Mouse (Mus musculus) intestine, postnatal 0 days (tissue): ENCODE measurements at regions not wholly inside any gene's neighbourhood (a gene's known extent, or its start where the extent isn't known, plus 50 kb on each side); places are given as distances from the start of the nearest gene placed in this dataset.

Experiments used
- ATAC-seq: fragments of 200-750 bp; cut with Nextera tagmentation; 2 replicates; pipeline ENCODE4 v1.8.0; 2017; ENCODE audit warnings: mild to moderate bottlenecking, moderate TSS enrichment, moderate library complexity
- H3K27ac ChIP-seq: fragments of 300-500 bp; sonication (generic); 2 replicates; pipeline ENCODE4 v1.5.1; 2014; ENCODE audit warnings: mild to moderate bottlenecking, low read depth, low read length, moderate library complexity
- H3K27me3 ChIP-seq: fragments of 300-500 bp; sonication (generic); replicated peaks from 2 replicates; pipeline ENCODE4 v1.6.1; 2014; ENCODE audit warnings: low read length, mixed read lengths; ENCODE audit not compliant: control insufficient read depth, insufficient read depth
- H3K36me3 ChIP-seq: fragments of 300-500 bp; sonication (generic); 2 replicates; pipeline ENCODE4 v1.6.1; 2014; ENCODE audit warnings: mild to moderate bottlenecking, moderate library complexity; ENCODE audit not compliant: control insufficient read depth, insufficient read depth
- H3K4me1 ChIP-seq: fragments of 300-500 bp; sonication (generic); replicated peaks from 2 replicates; pipeline ENCODE4 v1.6.1; 2014; ENCODE audit warnings: antibody characterized with exemption, low read length, mixed read lengths; ENCODE audit not compliant: control insufficient read depth, insufficient read depth
- H3K4me2 ChIP-seq: fragments of 300-500 bp; sonication (generic); replicated peaks from 2 replicates; pipeline ENCODE4 v1.6.1; 2014; ENCODE audit warnings: low read depth, mild to moderate bottlenecking, moderate library complexity
- H3K4me3 ChIP-seq: fragments of 300-500 bp; sonication (generic); 2 replicates; pipeline ENCODE4 v1.5.1; 2014; ENCODE audit warnings: low read depth, low read length
- H3K9ac ChIP-seq: fragments of 300-500 bp; sonication (generic); 2 replicates; pipeline ENCODE4 v1.6.1; 2014; ENCODE audit warnings: mild to moderate bottlenecking, low read depth, low read length
- H3K9me3 ChIP-seq: fragments of 300-500 bp; sonication (generic); 2 replicates; pipeline ENCODE4 v1.6.1; 2016; ENCODE audit warnings: mixed run types; ENCODE audit not compliant: control insufficient read depth
- CTCF ChIP-seq: sonication (generic); IDR thresholded peaks from 2 replicates; pipeline ENCODE4 v1.5.1; 2016; ENCODE audit warnings: low read depth, mild to moderate bottlenecking, control low read depth, antibody characterized with exemption, moderate library complexity
- WGBS: fragments of 180-500 bp; shearing (Covaris S2); extraction: QIAGEN DNeasy Blood & Tissue Kit; methylation state at CpG from one replicate; pipeline ENCODE4 v1.1.7; 2014; 5-methylcytosine and 5-hydroxymethylcytosine counted together

DNA sequence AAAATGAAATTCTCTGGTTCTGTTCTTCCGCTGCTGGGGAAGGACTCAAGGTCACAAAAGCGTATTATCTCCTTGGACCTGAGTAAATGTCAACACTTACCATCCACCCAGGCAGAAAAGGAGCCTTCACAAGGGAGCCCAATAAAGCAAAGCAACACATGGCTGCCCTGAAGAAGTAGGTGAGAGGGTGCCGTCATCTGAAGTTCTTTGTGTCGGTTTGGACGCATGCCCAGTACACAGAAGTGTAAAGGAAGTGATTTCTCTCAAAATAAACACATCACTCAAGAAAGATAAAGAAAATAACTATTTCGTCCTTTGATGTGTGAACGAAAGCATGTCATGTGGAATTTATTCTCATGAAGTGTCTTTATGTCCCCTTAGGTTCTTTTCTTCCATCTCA lies 559.0 kb upstream of the A1bg start:
- no peaks in the 10 kb centered on the region for H3K36me3 ChIP-seq
- WGBS = 33% methylated on average over 7 of the region's 7 CpGs
- no peak overlapping the region for H3K9ac ChIP-seq
- no peak overlapping the region for H3K4me3 ChIP-seq
- no peaks in the 10 kb centered on the region for H3K27me3 ChIP-seq
- no peaks in the 10 kb centered on the region for H3K4me1 ChIP-seq
- no peak overlapping the region for H3K4me2 ChIP-seq
- 0 out of 2 replicates have a peak, but pooled peaks have one; percentile 41 for ATAC-seq
- no peak overlapping the region for H3K27ac ChIP-seq
- TF ChIP-seq CTCF = no peak
- H3K9me3 ChIP-seq = no peaks in the 10 kb centered on the region

DNA sequence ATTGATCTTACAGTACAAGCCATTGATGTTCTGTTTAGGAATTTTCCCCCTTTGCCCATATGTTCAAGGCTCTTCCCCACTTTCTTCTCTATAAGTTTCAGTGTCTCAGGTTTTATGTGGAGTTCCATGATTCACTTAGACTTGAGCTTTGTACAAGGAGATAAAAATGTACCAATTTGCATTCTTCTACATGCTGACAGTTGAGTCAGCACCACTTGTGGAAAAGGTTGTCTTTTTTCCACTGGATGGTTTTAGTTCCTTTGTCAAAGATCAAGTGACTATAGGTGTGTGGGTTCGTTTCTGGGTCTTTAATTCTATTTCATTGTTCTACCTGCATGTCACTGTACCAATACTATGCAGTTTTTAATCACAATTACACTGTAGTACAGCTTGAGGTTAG lies 551.1 kb upstream of the A1bg start:
- no peak for TF ChIP-seq CTCF
- WGBS = 48% methylated on average over 1 of the region's 1 CpGs
- Histone ChIP-seq H3K27me3 (no peaks in the 10 kb centered on the region), H3K27ac (no peak overlapping the region), H3K36me3 (no peaks in the 10 kb centered on the region), H3K4me3 (no peak overlapping the region), H3K9ac (no peak overlapping the region), H3K4me2 (no peak overlapping the region), H3K9me3 (no peaks in the 10 kb centered on the region), H3K4me1 (no peaks in the 10 kb centered on the region)
- ATAC-seq = no peak

DNA sequence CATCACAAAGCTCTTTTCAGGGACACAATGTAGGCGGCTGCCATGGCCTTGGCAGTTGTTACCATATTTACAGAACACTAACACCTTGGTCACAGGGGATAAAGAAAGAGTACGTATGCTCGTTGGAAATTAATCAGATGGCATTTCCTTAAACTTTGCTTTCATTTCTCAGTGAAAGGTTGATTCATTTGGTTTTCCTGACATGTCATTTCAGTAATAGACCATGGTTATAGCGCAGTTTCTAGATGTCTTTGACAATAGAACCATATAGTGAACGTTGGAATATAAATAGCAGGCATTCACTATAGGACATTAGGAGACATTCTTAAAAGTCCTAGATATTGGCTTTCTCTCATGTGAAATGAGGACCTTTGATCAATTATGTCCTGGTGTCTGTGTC lies 532.2 kb upstream of the A1bg start:
- ATAC-seq = no peak
- Histone ChIP-seq H3K27ac (no peak overlapping the region), H3K36me3 (no peaks in the 10 kb centered on the region), H3K4me1 (no peaks in the 10 kb centered on the region), H3K4me3 (no peak overlapping the region), H3K9me3 (no peaks in the 10 kb centered on the region), H3K4me2 (no peak overlapping the region), H3K9ac (no peak overlapping the region), H3K27me3 (no peaks in the 10 kb centered on the region)
- no peak for TF ChIP-seq CTCF
- WGBS = 86% methylated on average over 5 of the region's 5 CpGs

DNA sequence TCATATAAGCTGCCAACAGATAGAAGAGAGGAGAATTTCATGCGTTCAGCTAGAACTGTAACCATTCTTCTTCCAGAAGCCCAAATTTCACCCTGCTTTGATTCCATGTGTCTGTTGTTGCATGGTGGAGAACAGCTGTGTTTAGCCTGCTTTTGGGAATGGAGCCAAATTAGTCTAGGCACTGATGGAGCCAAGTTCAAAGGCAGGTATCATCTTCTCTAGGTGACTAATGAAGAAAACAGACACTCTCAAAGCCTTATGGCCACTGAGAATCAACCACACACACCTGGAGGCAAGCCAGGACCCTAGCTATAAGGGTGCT lies 531.5 kb upstream of the A1bg start:
- ATAC-seq = no peak
- no peak for TF ChIP-seq CTCF
- no peaks in the 10 kb centered on the region for H3K27me3 ChIP-seq
- no peaks in the 10 kb centered on the region for H3K4me1 ChIP-seq
- no peak overlapping the region for H3K27ac ChIP-seq
- 66% methylated on average over 1 of the region's 1 CpGs for WGBS
- H3K9ac ChIP-seq = no peak overlapping the region
- H3K4me3 ChIP-seq = no peak overlapping the region
- no peaks in the 10 kb centered on the region for H3K36me3 ChIP-seq
- no peak overlapping the region for H3K4me2 ChIP-seq
- H3K9me3 ChIP-seq = no peaks in the 10 kb centered on the region

DNA sequence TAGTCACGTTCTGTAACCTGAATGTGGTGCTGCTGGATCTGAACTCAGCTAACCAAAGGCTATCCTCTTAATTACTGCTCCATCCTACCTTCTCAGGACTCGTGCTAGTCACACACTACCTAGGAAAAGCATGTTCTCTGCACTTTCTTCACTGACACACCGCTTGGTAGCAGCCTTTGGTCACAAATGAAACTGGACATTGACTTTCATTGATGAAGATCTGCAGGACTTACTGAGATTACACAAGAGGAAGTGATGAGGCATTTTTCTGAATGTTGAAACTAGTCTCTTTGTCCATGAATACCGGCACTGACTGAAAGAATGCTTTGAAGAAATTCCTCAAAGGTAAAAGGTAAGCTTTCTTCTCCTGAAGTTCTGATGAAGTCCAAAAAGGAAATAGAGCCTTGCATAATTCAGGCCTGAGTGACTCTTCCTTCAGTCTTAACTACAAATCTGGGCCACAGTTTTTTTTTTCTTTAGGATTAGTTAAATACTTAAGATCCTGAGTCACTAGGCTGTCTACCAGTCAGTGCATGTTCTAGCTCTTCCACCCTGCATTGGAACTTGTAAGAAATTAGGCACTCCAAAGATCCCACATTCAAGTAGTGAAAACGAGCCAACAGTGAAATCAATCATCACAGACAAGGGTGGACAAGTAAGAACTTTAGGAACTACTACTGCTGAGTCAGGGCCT lies 531.0 kb upstream of the A1bg start:
- peak; percentile 52; the same call in 1 of the 2 replicates for ATAC-seq
- Histone ChIP-seq H3K27me3 (no peaks in the 10 kb centered on the region), H3K27ac (no peak overlapping the region), H3K4me2 (no peak overlapping the region), H3K4me3 (no peak overlapping the region), H3K36me3 (no peaks in the 10 kb centered on the region), H3K9me3 (no peaks in the 10 kb centered on the region), H3K9ac (no peak overlapping the region), H3K4me1 (no peaks in the 10 kb centered on the region)
- peak; percentile 57 for TF ChIP-seq CTCF
- 55% methylated on average over 5 of the region's 5 CpGs for WGBS

DNA sequence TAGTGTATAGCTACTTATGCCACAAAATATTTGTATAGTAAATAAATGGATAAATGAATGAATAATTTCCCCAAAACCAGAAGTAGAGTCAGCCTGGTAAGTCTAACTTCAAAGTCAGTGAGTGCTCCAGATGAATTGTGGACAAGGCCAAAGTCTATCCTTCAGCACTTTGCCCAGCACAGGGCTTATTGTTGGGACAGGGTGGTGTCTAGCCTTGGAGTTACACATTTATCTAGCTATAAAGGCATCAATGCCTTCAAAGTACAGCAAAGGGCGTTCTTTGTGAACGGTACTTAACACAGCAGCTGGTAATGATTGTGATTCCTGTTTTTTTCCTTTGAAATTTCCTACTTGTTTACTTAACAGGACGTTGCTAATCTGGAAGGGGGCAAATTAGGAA lies 527.4 kb upstream of the A1bg start:
- WGBS = 22% methylated on average over 3 of the region's 3 CpGs
- peak; percentile 91 for ATAC-seq
- H3K9me3 ChIP-seq = no peaks in the 10 kb centered on the region

DNA sequence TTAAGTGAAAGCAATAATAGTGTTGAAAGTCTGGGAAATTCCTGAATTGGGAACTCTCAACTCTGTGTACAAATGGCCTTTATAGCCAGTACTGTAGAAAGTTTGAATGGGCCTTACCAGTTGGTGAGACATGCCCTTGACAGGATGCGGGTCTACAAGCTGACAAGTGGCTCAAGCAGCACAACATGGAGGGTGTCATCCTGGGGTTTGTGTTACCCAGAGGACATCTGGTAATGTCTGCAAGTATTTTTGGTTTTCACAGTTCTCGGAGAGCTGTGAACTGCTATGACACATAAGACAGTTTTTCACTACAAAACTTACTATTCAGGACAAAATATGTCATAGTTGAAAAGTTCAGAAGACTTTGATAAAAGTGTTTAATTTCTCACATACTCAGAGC lies 525.7 kb upstream of the A1bg start:
- Histone ChIP-seq H3K27me3 (no peaks in the 10 kb centered on the region), H3K9me3 (no peaks in the 10 kb centered on the region), H3K4me2 (no peak overlapping the region), H3K36me3 (no peaks in the 10 kb centered on the region), H3K9ac (no peak overlapping the region), H3K4me3 (no peak overlapping the region), H3K27ac (no peak overlapping the region), H3K4me1 (no peaks in the 10 kb centered on the region)
- WGBS = 90% methylated on average over 2 of the region's 2 CpGs
- TF ChIP-seq CTCF = no peak
- ATAC-seq = no peak

More for the DNA sequence above, 527.4 kb upstream of the A1bg start:
- Histone ChIP-seq H3K27ac (peak overlapping the region; percentile 50; the same call in 1 of the 2 replicates), H3K4me1 (no peaks in the 10 kb centered on the region), H3K9ac (no peak overlapping the region), H3K36me3 (no peaks in the 10 kb centered on the region), H3K27me3 (no peaks in the 10 kb centered on the region), H3K4me3 (no peak overlapping the region), H3K4me2 (no peak overlapping the region)
- no peak for TF ChIP-seq CTCF
